Mouse (Mus musculus) embryonic facial prominence, embryonic 13.5 days (tissue): Measurements from ENCODE around the gene Hgf. TPM values are rescaled to one million over a fixed set of nuclear protein-coding genes. Genes with fewer than 3 reads are reported as not detected.

ENCODE experiments used
- ATAC-seq: fragments of 200-750 bp; cut with Nextera tagmentation; 2 replicates; pipeline ENCODE4 v1.8.0; 2017; ENCODE audit warnings: low read depth; ENCODE audit not compliant: insufficient number of reproducible peaks, insufficient read depth, low FRiP score, low TSS enrichment
- H3K27ac ChIP-seq: fragments of 300-500 bp; sonication (generic); 2 replicates; pipeline ENCODE4 v1.5.1; 2015; ENCODE audit warnings: moderate library complexity, mild to moderate bottlenecking, inconsistent platforms
- H3K27me3 ChIP-seq: fragments of 300-500 bp; sonication (generic); 2 replicates; pipeline ENCODE4 v1.6.1; 2015; ENCODE audit warnings: mild to moderate bottlenecking, inconsistent platforms
- H3K36me3 ChIP-seq: fragments of 300-500 bp; sonication (generic); 2 replicates; pipeline ENCODE4 v1.6.1; 2015; ENCODE audit warnings: mild to moderate bottlenecking, inconsistent platforms
- H3K4me1 ChIP-seq: fragments of 300-500 bp; sonication (generic); 2 replicates; pipeline ENCODE4 v1.6.1; 2015; ENCODE audit warnings: inconsistent platforms
- H3K4me2 ChIP-seq: fragments of 300-500 bp; sonication (generic); 2 replicates; pipeline ENCODE4 v1.6.1; 2015; ENCODE audit warnings: moderate library complexity, mild to moderate bottlenecking, inconsistent platforms
- H3K4me3 ChIP-seq: fragments of 300-500 bp; sonication (generic); 2 replicates; pipeline ENCODE4 v1.5.1; 2015; ENCODE audit warnings: mild to moderate bottlenecking, inconsistent platforms
- H3K9ac ChIP-seq: fragments of 300-500 bp; sonication (generic); 2 replicates; pipeline ENCODE4 v1.6.1; 2015; ENCODE audit warnings: mild to moderate bottlenecking, inconsistent platforms
- H3K9me3 ChIP-seq: fragments of 300-500 bp; sonication (generic); 2 replicates; pipeline ENCODE4 v1.6.1; 2016; ENCODE audit warnings: inconsistent platforms
- WGBS: fragments of 180-500 bp; shearing (Covaris S2); methylation state at CpG from one replicate; pipeline ENCODE4 v1.1.7; 2015; ENCODE audit warnings: mixed read lengths; 5-methylcytosine and 5-hydroxymethylcytosine counted together
- polyA plus RNA-seq: library from polyadenylated mRNA; unstranded; fragments of >200 nt; fragmentation: Nextera tagmentation; extraction: Ambion mirVana; gene quantifications from 2 replicates; pipeline ENCODE4 v1.2.1, GENCODE M21; 2015

Hgf gene
- 5.5 and 6.3 TPM in 2 replicates for polyA plus RNA-seq

DNA sequence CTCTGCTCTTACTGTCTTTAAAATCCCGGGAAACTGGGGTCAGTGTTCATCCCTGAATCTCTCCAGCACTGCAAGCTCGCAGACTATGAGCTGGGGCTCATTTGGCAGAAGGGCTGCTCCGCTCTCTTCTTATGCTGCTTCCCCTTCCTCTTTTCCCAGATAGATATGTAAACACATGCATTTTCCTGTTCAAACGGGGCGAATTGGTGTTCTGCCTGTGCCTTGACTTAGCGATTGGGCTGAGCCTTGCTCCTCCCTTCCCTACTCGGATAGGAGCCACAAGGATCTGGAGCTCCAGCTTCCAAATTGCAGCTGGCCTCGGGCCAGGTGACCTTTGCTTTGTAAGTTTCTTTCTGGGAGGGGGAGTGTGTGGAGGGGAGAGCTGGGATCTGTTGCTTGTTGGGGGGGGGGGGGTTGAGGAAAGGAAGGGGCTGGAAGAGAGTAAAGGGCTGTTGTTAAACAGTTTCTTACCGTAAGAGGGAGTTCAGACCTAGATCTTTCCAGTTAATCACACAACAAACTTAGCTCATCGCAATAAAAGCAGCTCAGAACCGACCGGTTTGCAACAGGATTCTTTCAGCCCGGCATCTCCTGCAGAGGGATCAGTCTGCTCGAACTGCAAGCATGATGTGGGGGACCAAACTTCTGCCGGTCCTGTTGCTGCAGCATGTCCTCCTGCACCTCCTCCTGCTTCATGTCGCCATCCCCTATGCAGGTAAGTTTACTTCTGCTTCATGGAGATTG lies at the start of gene Hgf:
Gene Hgf (plus strand): TSS at position 192 of the 744 bp plus-strand sequence.
- peaks cover 14% of the 10 kb centered on the region for H3K4me1 ChIP-seq
- peak; percentile 26; the same call in 1 of the 2 replicates for ATAC-seq
- peak within 1 kb of the TSS; percentile 63 for H3K4me2 ChIP-seq
- peak within 1 kb of the TSS; percentile 42 for H3K4me3 ChIP-seq
- no peaks in the 10 kb centered on the region for H3K27me3 ChIP-seq
- H3K9ac ChIP-seq: peak within 1 kb of the TSS; percentile 64
- under 1% methylated on average over 16 of the region's 16 CpGs for WGBS
- H3K9me3 ChIP-seq: no peaks in the 10 kb centered on the region
- no peaks in the 10 kb centered on the region for H3K36me3 ChIP-seq
- H3K27ac ChIP-seq: peak within 1 kb of the TSS; percentile 67

DNA sequence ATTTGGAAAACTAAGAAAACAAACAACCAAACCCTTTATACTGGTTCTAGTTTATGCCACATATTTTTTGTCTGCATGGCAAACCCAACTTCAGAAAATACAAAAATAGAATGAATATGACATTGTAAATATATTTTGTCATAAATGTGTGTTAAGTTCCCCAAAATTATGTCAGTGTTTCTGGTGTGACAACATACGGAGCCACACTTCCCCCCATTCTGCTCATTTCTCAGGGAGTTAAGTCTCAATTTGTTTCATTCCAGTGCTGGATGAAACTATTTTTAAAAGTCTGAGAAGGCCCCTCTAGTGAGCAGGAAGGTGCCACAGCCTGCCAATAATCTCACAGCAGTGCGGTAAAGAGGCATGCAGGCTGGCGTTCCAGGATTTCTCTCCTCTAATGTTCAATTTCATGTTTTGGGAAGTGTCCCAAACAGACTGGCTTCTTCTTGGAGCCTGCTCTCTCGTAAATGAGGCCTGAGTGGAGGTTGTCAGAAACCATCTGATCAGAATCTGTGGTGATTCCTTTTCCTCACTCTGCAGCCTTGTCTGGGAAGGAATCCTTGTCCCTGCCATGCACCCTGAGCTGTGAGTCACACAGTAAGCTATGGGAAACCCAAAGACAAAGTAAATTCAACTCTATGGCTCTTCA lies 46.5 kb upstream of the Hgf start:
- Histone ChIP-seq H3K27ac (no peak overlapping the region), H3K27me3 (no peaks in the 10 kb centered on the region), H3K9me3 (no peaks in the 10 kb centered on the region), H3K36me3 (no peaks in the 10 kb centered on the region), H3K4me2 (no peak overlapping the region), H3K9ac (no peak overlapping the region), H3K4me3 (no peak overlapping the region), H3K4me1 (no peaks in the 10 kb centered on the region)
- ATAC-seq: no peak
- 60% methylated on average over 4 of the region's 4 CpGs for WGBS

DNA sequence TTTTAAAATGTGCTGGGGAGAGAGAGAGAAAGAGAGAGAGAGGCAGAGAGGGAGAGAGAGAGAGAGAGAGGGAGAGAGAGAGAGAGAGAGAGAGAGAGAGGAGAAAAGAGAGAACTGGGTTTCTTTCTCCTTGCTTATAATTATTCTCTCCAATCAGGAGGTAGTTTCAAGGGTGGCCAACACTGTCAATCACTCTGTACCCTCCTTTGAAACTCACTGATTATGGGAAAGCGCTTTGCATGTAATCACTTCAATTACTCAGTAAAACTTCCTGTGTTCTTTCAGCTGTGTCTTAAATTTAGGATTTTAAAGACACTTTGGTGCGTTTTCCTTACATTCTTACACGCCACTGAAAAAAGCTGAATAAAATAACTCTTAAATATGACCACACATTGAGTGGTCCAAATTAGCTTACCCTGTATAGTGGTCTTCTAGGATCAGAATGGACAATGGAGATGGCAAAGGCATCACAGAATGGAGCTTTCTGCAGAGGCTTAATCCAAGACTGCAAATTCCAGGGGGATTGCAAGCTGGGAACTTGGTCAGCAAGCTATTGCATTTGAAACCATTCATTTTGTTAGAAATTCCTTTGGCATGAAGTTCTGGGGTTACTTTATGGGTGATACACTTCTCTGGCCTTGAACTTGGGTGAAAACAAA lies 21.5 kb upstream of the Hgf start:
- no peaks in the 10 kb centered on the region for H3K27me3 ChIP-seq
- no peak overlapping the region for H3K9ac ChIP-seq
- H3K9me3 ChIP-seq: no peaks in the 10 kb centered on the region
- no peak overlapping the region for H3K4me3 ChIP-seq
- 61% methylated on average over 3 of the region's 3 CpGs for WGBS
- ATAC-seq: no peak
- no peaks in the 10 kb centered on the region for H3K4me1 ChIP-seq
- no peaks in the 10 kb centered on the region for H3K36me3 ChIP-seq
- H3K27ac ChIP-seq: no peak overlapping the region
- no peak overlapping the region for H3K4me2 ChIP-seq

DNA sequence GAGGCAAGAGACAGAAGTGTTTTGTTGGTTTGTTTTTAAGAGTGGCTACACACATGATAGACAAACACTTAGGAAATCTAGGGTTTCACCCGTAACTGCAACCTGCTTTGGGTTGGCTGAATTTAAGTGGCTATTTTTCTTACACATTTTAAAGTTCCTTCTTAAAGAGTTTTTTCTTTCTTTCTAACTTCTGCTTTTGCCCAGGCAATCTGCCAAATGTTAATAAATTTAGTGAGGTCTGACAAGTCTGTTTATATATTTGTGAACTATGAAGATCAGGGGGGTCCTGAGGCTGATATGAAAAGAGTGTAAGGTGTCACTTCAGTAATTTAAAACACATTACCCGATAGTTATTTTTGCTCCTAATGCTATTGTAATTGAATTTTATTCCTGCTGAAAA lies 15.2 kb upstream of the Hgf start:
- Histone ChIP-seq H3K9ac (no peak overlapping the region), H3K4me3 (no peak overlapping the region), H3K36me3 (no peaks in the 10 kb centered on the region), H3K4me1 (no peaks in the 10 kb centered on the region), H3K27me3 (no peaks in the 10 kb centered on the region), H3K4me2 (no peak overlapping the region), H3K9me3 (no peaks in the 10 kb centered on the region), H3K27ac (no peak overlapping the region)
- 54% methylated on average over 2 of the region's 2 CpGs for WGBS
- ATAC-seq: no peak

DNA sequence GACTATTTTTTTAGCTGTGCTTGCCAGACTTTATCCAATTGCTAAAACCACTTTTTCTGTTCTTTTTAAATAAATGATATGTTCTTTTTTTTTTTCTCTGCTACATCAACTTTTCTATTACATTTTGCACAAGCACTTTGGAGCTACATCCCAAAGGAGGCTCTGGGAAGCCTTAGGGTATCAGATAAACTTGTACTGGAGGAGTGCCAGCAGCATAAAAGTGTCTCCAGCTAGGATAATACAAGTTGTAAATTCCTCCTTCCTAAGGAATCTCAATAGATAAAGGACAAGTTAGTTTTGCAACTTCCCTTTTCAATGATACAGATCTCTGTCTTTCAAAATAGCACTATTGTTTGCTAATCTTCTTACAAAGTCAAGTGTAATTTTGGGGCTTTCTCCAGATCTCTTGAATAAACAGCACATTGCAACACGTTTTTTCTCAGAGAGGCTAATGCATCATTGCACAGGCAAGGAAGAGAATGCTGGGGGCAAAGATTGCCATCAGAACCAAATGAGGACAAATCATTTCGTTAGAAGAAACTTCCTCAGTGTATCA lies 11.7 kb upstream of the Hgf start:
- Histone ChIP-seq H3K27ac (no peak overlapping the region), H3K4me3 (no peak overlapping the region), H3K4me1 (no peaks in the 10 kb centered on the region), H3K36me3 (no peaks in the 10 kb centered on the region), H3K9me3 (no peaks in the 10 kb centered on the region), H3K9ac (no peak overlapping the region), H3K27me3 (no peaks in the 10 kb centered on the region), H3K4me2 (no peak overlapping the region)
- ATAC-seq: no peak
- 34% methylated on average over 2 of the region's 2 CpGs for WGBS

DNA sequence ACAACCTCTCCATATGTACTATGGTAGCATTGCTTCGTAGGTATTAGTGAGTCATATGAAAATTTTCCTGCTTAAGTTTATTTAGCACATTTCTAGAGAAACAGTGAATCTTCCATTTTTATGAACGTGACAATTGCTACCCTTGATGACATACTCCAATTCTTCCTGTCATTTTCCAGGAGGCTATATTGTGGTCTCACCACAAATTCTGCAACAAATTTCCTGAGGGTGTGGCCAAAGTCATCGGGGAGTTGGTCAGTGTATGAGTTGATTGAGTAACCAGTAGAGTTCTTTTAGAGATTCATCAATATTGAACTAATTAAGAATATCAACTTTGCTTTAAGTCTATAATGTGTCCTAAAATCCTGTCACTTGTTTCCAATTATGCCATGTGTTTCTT lies 5.8 kb upstream of the Hgf start:
- no peak overlapping the region for H3K27ac ChIP-seq
- H3K9me3 ChIP-seq: no peaks in the 10 kb centered on the region
- no peaks in the 10 kb centered on the region for H3K4me1 ChIP-seq
- H3K9ac ChIP-seq: no peak overlapping the region
- H3K27me3 ChIP-seq: no peaks in the 10 kb centered on the region
- ATAC-seq: no peak
- H3K4me2 ChIP-seq: no peak overlapping the region
- H3K4me3 ChIP-seq: no peak overlapping the region
- WGBS: 71% methylated on average over 3 of the region's 3 CpGs
- no peaks in the 10 kb centered on the region for H3K36me3 ChIP-seq

DNA sequence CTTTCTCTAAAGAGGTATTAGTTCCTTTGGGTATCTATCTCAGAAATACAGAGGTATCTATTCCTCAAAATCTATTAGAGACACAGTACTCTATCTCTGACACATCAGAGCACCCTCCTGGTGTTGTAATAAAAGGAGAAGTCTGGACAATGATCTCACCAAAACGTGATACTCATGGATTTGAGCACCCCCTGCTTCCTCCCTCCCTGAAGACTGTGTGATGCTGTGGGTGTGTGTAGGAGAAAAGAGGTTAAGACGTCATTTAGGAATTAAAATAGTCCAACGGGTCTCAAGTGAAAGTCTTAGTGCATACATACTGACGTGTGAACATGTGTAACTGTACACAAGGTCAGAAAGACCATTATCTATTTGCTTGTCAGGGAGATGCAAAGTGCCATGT lies 648 bp upstream of the Hgf start:
- Histone ChIP-seq H3K4me2 (no peak overlapping the region; the same call in 1 of the 2 replicates), H3K9ac (no peak overlapping the region), H3K4me1 (peaks cover 14% of the 10 kb centered on the region), H3K27me3 (no peaks in the 10 kb centered on the region), H3K4me3 (no peak overlapping the region), H3K27ac (no peak overlapping the region), H3K9me3 (no peaks in the 10 kb centered on the region), H3K36me3 (no peaks in the 10 kb centered on the region)
- WGBS: 63% methylated on average over 4 of the region's 4 CpGs
- no peak for ATAC-seq

DNA sequence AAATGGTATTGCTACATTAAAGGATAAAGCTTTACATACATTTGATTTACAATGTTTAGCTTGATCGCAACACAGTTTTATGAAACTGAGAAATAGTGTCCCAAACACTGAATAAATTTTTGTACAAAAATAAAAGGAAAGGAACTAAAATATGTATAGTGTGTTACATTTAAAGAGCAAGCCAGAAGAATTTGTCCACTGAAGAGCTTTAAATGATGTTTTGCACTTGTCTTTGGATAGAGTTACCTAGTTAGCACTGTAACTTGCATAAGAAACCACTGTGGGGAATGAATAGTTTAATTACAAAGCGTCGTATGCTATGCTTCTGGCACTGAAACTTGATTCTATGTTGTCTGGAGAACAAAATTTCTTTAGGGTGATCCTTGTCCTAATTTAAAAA lies 7.0 kb downstream of the Hgf start:
- Histone ChIP-seq H3K4me2 (no peak overlapping the region), H3K27ac (no peak overlapping the region), H3K4me3 (no peak overlapping the region), H3K9me3 (no peaks in the 10 kb centered on the region), H3K36me3 (no peaks in the 10 kb centered on the region), H3K4me1 (no peaks in the 10 kb centered on the region), H3K27me3 (no peaks in the 10 kb centered on the region), H3K9ac (no peak overlapping the region)
- WGBS: 76% methylated on average over 3 of the region's 3 CpGs
- ATAC-seq: no peak

DNA sequence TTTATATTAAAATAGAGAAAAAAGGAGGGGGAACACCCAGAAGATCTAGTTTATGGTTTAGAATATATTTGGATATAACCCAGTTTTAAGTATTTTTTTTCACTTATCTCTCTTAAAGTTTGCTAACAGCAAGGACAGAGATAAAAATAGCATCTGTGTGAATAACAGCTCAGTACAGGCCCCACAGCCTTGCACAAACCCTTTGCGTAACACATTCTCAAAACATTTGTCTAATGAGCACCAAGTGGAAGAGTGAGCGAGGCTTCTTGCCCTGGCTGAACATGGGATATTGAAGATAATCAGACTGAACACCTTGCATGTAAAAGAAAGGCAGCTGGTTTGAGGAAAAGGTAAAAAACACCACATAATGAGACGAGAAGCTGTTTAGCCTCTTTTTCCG lies 15.7 kb downstream of the Hgf start:
- Histone ChIP-seq H3K27me3 (no peaks in the 10 kb centered on the region), H3K36me3 (no peaks in the 10 kb centered on the region), H3K9me3 (no peaks in the 10 kb centered on the region), H3K9ac (no peak overlapping the region), H3K4me2 (no peak overlapping the region), H3K4me1 (no peaks in the 10 kb centered on the region), H3K4me3 (no peak overlapping the region), H3K27ac (no peak overlapping the region)
- no peak for ATAC-seq
- 76% methylated on average over 4 of the region's 4 CpGs for WGBS

DNA sequence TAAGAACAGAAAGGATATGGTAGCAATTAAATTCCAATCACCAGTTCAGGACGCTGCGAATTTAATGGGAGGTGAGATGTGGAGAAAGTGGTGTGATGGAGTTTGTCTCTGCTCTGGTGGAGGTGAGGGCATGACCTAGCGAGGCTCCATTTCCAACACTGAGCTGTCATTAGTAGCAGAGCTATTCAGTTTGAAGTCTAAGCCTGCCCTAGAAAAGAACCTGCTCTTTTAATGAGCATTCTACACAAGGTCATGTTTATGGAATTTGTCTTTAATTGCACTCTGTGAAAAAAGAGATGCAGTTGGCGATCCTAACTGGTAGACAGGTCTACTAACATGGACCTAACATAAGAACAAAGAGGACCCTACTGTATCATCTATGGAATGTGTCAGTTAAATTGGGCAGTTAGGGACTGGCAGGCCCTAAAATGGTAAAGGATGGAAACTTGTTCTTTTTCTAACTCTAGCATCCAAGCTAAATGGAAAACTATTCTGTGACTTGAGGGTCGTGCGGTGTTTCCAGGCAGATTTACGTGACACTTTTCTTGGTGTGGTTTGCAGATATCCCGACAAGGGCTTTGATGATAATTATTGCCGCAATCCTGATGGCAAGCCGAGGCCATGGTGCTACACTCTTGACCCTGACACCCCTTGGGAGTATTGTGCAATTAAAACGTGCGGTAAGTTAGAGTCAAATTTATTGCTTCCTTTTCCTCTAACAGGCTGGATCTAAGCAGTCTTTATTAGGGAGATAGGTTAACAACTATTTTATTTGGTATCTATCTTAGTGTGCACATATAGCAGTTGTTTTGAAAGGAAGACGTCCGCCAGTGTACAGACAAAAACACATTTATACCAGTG lies 24.8 kb downstream of the Hgf start:
- Histone ChIP-seq H3K36me3 (no peaks in the 10 kb centered on the region), H3K9me3 (no peaks in the 10 kb centered on the region), H3K4me2 (no peak overlapping the region), H3K27ac (no peak overlapping the region), H3K9ac (no peak overlapping the region), H3K27me3 (no peaks in the 10 kb centered on the region), H3K4me3 (no peak overlapping the region), H3K4me1 (no peaks in the 10 kb centered on the region)
- 60% methylated on average over 14 of the region's 14 CpGs for WGBS
- ATAC-seq: no peak

DNA sequence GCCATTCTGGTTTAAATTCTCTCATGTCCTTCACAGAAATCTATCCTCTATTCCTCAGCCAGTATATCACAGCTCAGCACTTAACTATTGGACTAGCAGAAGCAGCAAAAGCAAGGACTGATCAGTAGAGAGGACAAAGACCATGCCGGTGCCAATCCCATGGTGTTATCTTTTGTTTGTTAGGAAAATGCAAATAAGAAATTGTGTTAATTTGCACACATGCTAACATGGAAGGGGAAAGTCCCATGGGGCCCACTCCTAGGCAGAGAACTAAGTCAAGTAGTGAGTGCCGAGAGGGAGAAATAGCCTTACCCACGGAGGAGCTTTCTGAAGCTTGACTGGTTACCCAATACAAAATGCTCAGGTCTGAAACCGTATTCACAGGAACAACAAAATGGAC lies 42.4 kb downstream of the Hgf start:
- no peaks in the 10 kb centered on the region for H3K36me3 ChIP-seq
- no peak overlapping the region for H3K4me2 ChIP-seq
- no peaks in the 10 kb centered on the region for H3K9me3 ChIP-seq
- H3K27me3 ChIP-seq: no peaks in the 10 kb centered on the region
- H3K27ac ChIP-seq: no peak overlapping the region
- 83% methylated on average over 4 of the region's 4 CpGs for WGBS
- ATAC-seq: no peak
- H3K4me3 ChIP-seq: no peak overlapping the region
- no peak overlapping the region for H3K9ac ChIP-seq
- no peaks in the 10 kb centered on the region; the same call in 1 of the 2 replicates for H3K4me1 ChIP-seq
